Mouse (Mus musculus) kidney, postnatal 0 days (tissue): ENCODE results near the gene Lrp11. TPM values are rescaled to one million over a fixed set of nuclear protein-coding genes. Genes with fewer than 3 reads are reported as not detected.
A peak's percentile ranks its signal among the peaks of the same experiment; 100 is the strongest.

ENCODE experiments used
- ATAC-seq: fragments of 200-750 bp; cut with Nextera tagmentation; replicated peaks from 2 replicates; pipeline ENCODE4 v1.8.0; 2017; ENCODE audit warnings: low read depth, moderate number of reproducible peaks, moderate TSS enrichment, moderate library complexity; ENCODE audit not compliant: low FRiP score
- DNase-seq: peaks from one replicate; pipeline ENCODE4 v3.0.0-alpha.2; 2016; ENCODE audit warnings: low spot score
- H3K27ac ChIP-seq: fragments of 300-500 bp; sonication (generic); 2 replicates; pipeline ENCODE4 v1.5.1; 2014; ENCODE audit warnings: mild to moderate bottlenecking
- H3K27me3 ChIP-seq: fragments of 300-500 bp; sonication (generic); 2 replicates; pipeline ENCODE4 v1.6.1; 2014; ENCODE audit warnings: low read length, mixed read lengths; ENCODE audit not compliant: insufficient read depth
- H3K36me3 ChIP-seq: fragments of 300-500 bp; sonication (generic); 2 replicates; pipeline ENCODE4 v1.6.1; 2014; ENCODE audit warnings: low read length, mixed read lengths; ENCODE audit not compliant: insufficient read depth
- H3K4me1 ChIP-seq: fragments of 300-500 bp; sonication (generic); replicated peaks from 2 replicates; pipeline ENCODE4 v1.6.1; 2014; ENCODE audit warnings: antibody characterized with exemption, low read length, mixed read lengths; ENCODE audit not compliant: insufficient read depth
- H3K4me2 ChIP-seq: fragments of 300-500 bp; sonication (generic); 2 replicates; pipeline ENCODE4 v1.6.1; 2014; ENCODE audit warnings: mild to moderate bottlenecking, low read length, moderate library complexity, mixed read lengths
- H3K4me3 ChIP-seq: fragments of 300-500 bp; sonication (generic); replicated peaks from 2 replicates; pipeline ENCODE4 v1.5.1; 2014; ENCODE audit warnings: low read depth, low read length
- H3K9ac ChIP-seq: fragments of 300-500 bp; sonication (generic); 2 replicates; pipeline ENCODE4 v1.6.1; 2014; ENCODE audit warnings: low read depth, low read length
- H3K9me3 ChIP-seq: fragments of 300-500 bp; sonication (generic); replicated peaks from 2 replicates; pipeline ENCODE4 v1.6.1; 2016; ENCODE audit warnings: low read length, inconsistent platforms, mixed read lengths
- CTCF ChIP-seq: IDR thresholded peaks from 2 replicates; pipeline ENCODE4 v1.5.1; 2016; ENCODE audit warnings: antibody characterized with exemption, low read depth, mild to moderate bottlenecking, moderate library complexity
- WGBS: fragments of 180-500 bp; shearing (Covaris S2); extraction: QIAGEN DNeasy Blood & Tissue Kit; methylation state at CpG from one replicate; pipeline ENCODE4 v1.1.7; 2014; 5-methylcytosine and 5-hydroxymethylcytosine counted together
- polyA plus RNA-seq: library from polyadenylated mRNA; unstranded; fragments of >200 nt; fragmentation: Nextera tagmentation; extraction: Ambion mirVana; gene quantifications from 2 replicates; pipeline ENCODE4 v1.2.1, GENCODE M21; 2015

Gene Lrp11
- polyA plus RNA-seq, 1 experiment from 2014 or later = 0.91 TPM

DNA sequence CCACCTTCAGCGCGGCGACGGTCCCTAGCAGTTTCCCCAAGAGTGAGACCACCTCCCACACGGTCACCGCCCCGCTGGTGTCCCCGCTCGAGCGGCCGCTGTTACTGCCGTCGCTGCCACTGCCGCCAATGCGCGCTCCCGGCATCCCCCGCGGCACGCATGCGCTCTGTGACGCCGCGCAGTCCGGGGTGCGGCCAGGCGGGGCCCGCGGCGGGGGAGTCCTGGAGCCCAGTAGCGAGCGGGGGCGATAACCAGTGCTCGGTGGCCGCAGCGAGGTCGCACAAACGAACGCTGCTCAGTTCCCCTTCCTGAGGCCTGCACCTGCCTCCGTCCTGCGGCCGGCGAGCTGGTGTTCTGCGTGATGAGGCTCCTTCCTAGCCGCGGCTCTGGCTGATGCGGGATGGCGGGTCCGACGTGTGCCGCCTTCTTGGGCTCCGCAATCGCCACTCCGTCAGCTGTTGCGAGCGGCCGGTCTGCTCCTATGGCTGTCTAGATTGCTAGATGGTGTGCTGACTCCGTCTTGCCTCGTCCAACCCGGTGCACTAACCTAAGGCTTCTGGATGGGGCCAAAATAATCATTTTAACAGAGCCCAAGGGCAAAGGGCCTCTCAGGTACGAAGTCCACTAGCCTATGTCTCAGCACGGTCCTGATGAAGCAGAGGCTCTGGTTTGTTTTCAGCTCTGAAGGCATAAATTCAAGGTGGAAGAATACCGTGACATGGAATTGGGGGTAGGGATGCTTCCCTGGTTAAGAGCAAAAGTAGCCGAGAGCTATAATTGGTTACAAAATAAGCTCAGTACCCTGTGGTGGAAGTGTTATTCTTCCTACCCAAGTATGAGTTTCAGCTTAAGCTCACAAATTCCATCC, 73.8 kb downstream of the Lrp11 start:
- H3K4me1 ChIP-seq = peaks cover 5% of the 10 kb centered on the region; the same call in 1 of the 2 replicates
- H3K27me3 ChIP-seq = no peaks in the 10 kb centered on the region
- no peak for TF ChIP-seq CTCF
- peak; percentile 95 for DNase-seq
- peak overlapping the region; percentile 97 for H3K27ac ChIP-seq
- H3K4me3 ChIP-seq = peak overlapping the region; percentile 74
- under 1% methylated on average over 60 of the region's 64 CpGs for WGBS
- peak overlapping the region; percentile 90 for H3K4me2 ChIP-seq
- no peaks in the 10 kb centered on the region for H3K9me3 ChIP-seq
- no peaks in the 10 kb centered on the region for H3K36me3 ChIP-seq
- H3K9ac ChIP-seq = peak overlapping the region; percentile 91
- peak; percentile 94 for ATAC-seq

DNA sequence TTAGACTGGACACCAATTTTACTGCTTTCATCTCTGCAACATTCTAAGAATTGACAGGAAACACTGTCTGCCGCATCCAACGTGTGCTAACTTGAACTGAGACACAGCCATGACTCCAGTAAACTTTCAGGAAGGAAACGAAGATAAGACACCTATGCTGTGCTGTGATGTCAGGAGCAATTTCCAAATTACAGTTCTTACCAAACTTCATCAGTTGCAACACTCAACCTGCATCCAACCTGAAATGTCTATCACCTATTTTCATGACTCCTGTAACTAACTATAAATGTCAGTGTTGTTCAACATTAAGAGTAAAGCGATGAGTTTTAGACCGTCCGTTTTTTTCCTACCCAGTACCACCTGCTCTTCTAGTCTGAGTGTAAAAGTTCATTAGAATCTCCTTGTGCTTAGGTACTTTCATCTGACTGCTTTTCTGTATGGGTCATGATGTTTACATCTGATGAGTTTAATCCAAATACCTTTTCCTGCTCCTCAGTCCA, 74.5 kb downstream of the Lrp11 start:
- ATAC-seq (no peak), DNase-seq (no peak)
- no peaks in the 10 kb centered on the region for H3K9me3 ChIP-seq
- peaks cover 5% of the 10 kb centered on the region; the same call in 1 of the 2 replicates for H3K4me1 ChIP-seq
- no peaks in the 10 kb centered on the region for H3K36me3 ChIP-seq
- peak overlapping the region; percentile 90 for H3K4me2 ChIP-seq
- no peak for TF ChIP-seq CTCF
- peak overlapping the region; percentile 74 for H3K4me3 ChIP-seq
- H3K27ac ChIP-seq = peak overlapping the region; percentile 97
- H3K27me3 ChIP-seq = no peaks in the 10 kb centered on the region
- H3K9ac ChIP-seq = peak overlapping the region; percentile 91; the same call in 1 of the 2 replicates
- WGBS = 55% methylated on average over 6 of the region's 6 CpGs

DNA sequence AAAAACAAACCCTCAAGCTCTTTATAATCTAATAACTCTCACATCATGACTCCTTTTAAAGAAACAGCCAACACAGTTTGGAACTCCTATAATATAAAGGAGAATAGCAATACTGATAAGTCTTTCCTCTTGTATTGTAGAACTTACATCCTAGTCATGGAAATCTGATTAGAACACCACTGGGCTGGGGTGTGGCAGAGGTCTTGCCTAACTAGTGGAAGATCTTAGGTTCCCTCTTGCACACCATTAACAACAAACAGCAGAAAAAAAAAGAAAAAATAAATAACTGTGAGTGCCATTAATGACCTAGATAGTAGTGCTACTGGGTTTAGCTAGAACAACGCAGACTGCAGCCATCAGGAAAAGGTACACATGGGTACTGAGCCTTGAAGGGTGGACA, 75.3 kb downstream of the Lrp11 start:
- no peak overlapping the region for H3K27ac ChIP-seq
- H3K4me2 ChIP-seq = no peak overlapping the region
- H3K9me3 ChIP-seq = no peaks in the 10 kb centered on the region

DNA sequence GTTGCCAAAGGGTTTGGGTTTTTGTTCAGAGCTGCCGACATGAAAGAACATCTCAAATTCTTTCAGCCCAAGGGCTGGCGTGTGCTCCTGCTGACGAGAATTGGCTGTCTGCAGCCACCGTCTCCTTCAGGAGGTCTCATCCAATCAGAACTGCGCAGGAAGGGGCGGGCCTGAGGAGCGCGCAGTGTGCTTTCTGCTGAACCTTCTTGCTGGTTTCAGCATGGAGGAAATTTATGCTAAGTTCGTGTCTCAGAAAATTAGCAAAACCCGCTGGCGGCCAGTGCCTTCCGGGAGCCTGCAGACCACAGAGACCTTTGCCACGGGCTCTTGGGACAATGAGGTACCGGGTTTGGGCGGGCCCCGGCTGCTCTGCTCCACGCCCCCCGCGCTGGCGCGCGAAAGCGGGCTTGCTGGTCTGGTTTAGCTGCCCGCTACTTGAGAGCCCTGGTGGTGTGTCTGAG, 77.8 kb downstream of the Lrp11 start, which contains the start of gene Nup43:
Gene Nup43, plus strand, starts transcription at position 162 of the 461 bp plus-strand sequence.
- Histone ChIP-seq H3K4me3 (peak within 1 kb of the TSS; percentile 69), H3K4me1 (peaks cover 5% of the 10 kb centered on the region; the same call in 1 of the 2 replicates), H3K9me3 (no peaks in the 10 kb centered on the region), H3K27me3 (no peaks in the 10 kb centered on the region), H3K27ac (peak within 1 kb of the TSS; percentile 79), H3K9ac (peak within 1 kb of the TSS; percentile 71), H3K4me2 (peak within 1 kb of the TSS; percentile 71), H3K36me3 (no peaks in the 10 kb centered on the region)
- peak; percentile 75 for ATAC-seq
- TF ChIP-seq CTCF = no peak
- peak; percentile 95 for DNase-seq
- WGBS = under 1% methylated on average over 24 of the region's 24 CpGs

More for the DNA sequence above, 75.3 kb downstream of the Lrp11 start:
- 82% methylated on average over 1 of the region's 1 CpGs for WGBS
- no peak overlapping the region for H3K4me3 ChIP-seq
- TF ChIP-seq CTCF = no peak
- H3K36me3 ChIP-seq = no peaks in the 10 kb centered on the region
- ATAC-seq = no peak
- peaks cover 5% of the 10 kb centered on the region; the same call in 1 of the 2 replicates for H3K4me1 ChIP-seq
- H3K9ac ChIP-seq = no peak overlapping the region
- no peaks in the 10 kb centered on the region for H3K27me3 ChIP-seq
- no peak for DNase-seq

DNA sequence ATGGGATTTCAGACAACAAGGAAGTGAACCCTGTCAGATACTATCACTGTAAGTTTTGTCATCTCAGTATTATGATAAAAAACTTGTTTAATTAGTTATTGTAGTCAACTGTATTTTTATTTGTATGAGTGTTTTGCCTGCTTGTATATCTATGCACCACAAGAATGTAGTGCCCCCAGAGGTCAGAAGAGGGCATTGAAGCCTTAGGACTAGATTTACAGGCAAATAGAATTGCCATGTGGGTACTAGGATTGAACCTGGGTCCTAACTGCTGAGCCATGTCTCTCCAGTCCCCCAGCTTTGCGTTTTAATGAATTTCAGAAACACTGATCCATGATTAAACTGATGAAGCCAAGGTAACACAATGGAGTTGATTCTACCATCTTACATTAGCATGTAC, 84.1 kb downstream of the Lrp11 start:
- 0 out of 2 replicates have a peak, but pooled peaks cover 8% of the 10 kb centered on the region for H3K36me3 ChIP-seq
- H3K9ac ChIP-seq = no peak overlapping the region
- DNase-seq (peak; percentile 56), ATAC-seq (no peak)
- no peak overlapping the region for H3K4me3 ChIP-seq
- H3K27me3 ChIP-seq = no peaks in the 10 kb centered on the region
- peak; percentile 60 for TF ChIP-seq CTCF
- no peak overlapping the region for H3K4me2 ChIP-seq
- no peaks in the 10 kb centered on the region for H3K4me1 ChIP-seq
- H3K27ac ChIP-seq = no peak overlapping the region
- 74% methylated on average over 1 of the region's 1 CpGs for WGBS
- H3K9me3 ChIP-seq = no peaks in the 10 kb centered on the region

Other genes starting within 250 kb of the Lrp11 start
- 0.79 and 1.5 TPM in 2 replicates for gene Ulbp1, start 116.2 kb upstream of the Lrp11 start, polyA plus RNA-seq
- 32.7 and 36.1 TPM in 2 replicates for gene Nup43, start 77.7 kb downstream of the Lrp11 start, polyA plus RNA-seq
- 94.2 and 106 TPM in 2 replicates for gene Pcmt1, start 91.3 kb downstream of the Lrp11 start, polyA plus RNA-seq
- gene Lats1, start 91.4 kb downstream of the Lrp11 start, polyA plus RNA-seq = 7.3 TPM in 2 replicates
- 46.0 and 49.4 TPM in 2 replicates for gene Katna1, start 136.2 kb downstream of the Lrp11 start, polyA plus RNA-seq
- 158 and 165 TPM in 2 replicates for gene Ginm1, start 203.0 kb downstream of the Lrp11 start, polyA plus RNA-seq
- gene Ppil4, start 203.1 kb downstream of the Lrp11 start, polyA plus RNA-seq = 32.2 and 33.4 TPM in 2 replicates
- 0.29 TPM in 2 replicates for gene Zc3h12d, start 242.7 kb downstream of the Lrp11 start, polyA plus RNA-seq